Mouse (Mus musculus) hindbrain, embryonic 15.5 days (tissue): ENCODE measurements at regions not wholly inside any gene's neighbourhood (a gene's known extent, or its start where the extent isn't known, plus 50 kb on each side); places are given as distances from the start of the nearest gene placed in this dataset.
A peak's percentile ranks its signal among the peaks of the same experiment; 100 is the strongest.

Experiments used
- ATAC-seq: fragments of 200-750 bp; cut with Nextera tagmentation; 2 replicates; pipeline ENCODE4 v1.8.0; 2017; ENCODE audit warnings: low read depth, moderate number of reproducible peaks, moderate TSS enrichment; ENCODE audit not compliant: low FRiP score
- H3K27ac ChIP-seq: fragments of 300-500 bp; sonication (generic); replicated peaks from 2 replicates; pipeline ENCODE4 v1.5.1; 2015; ENCODE audit warnings: mild to moderate bottlenecking, inconsistent platforms
- H3K27me3 ChIP-seq: fragments of 300-500 bp; sonication (generic); 2 replicates; pipeline ENCODE4 v1.6.1; 2015; ENCODE audit warnings: control low read depth, inconsistent platforms
- H3K36me3 ChIP-seq: fragments of 300-500 bp; sonication (generic); 2 replicates; pipeline ENCODE4 v1.6.1; 2015; ENCODE audit warnings: control low read depth, inconsistent platforms
- H3K4me1 ChIP-seq: fragments of 300-500 bp; sonication (generic); replicated peaks from 2 replicates; pipeline ENCODE4 v1.6.1; 2015; ENCODE audit warnings: control low read depth, inconsistent platforms
- H3K4me2 ChIP-seq: fragments of 300-500 bp; sonication (generic); 2 replicates; pipeline ENCODE4 v1.6.1; 2015; ENCODE audit warnings: moderate library complexity, mild to moderate bottlenecking, inconsistent platforms
- H3K4me3 ChIP-seq: fragments of 300-500 bp; sonication (generic); 2 replicates; pipeline ENCODE4 v1.5.1; 2015; ENCODE audit warnings: mild to moderate bottlenecking, inconsistent platforms
- H3K9ac ChIP-seq: fragments of 300-500 bp; sonication (generic); 2 replicates; pipeline ENCODE4 v1.6.1; 2015; ENCODE audit warnings: inconsistent platforms
- H3K9me3 ChIP-seq: fragments of 300-500 bp; sonication (generic); 2 replicates; pipeline ENCODE4 v1.6.1; 2016; ENCODE audit warnings: control low read depth, inconsistent platforms
- WGBS: fragments of 180-500 bp; shearing (Covaris S2); methylation state at CpG from one replicate; pipeline ENCODE4 v1.1.7; 2015; 5-methylcytosine and 5-hydroxymethylcytosine counted together

DNA sequence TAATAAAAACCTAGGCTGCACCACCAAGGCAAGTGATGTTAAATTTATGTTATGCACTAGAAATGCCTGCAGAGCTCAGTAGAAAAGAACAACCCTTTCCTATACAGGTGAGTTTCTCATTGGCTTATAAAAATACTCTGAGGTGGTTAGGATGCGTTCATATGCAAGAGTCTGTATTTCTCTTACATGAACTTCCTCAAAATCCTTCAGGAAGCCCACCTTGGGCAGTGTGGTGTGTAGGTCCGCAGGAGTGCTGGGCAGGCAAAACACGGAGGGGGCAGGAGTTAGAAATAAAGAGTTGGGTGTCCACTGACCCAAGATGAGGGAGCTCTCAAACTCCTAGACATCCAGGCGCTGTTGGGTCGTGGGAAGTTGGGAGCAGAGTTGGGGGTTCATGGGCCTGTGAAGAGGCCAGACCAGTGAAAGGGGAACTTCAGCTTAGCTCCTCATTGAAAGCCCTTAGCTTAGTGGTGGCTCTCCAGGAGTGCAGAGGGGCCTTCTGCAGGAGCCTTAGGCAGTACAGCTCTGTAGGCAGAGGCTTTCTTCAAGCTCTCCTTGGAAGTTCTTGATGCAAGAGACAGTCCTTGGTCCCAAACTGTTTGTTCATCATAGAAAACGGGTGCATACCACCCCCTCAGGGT is 150.0 kb downstream of the Zfp330 start:
- 91% methylated on average over 6 of the region's 6 CpGs for WGBS
- ATAC-seq: no peak
- H3K4me2 ChIP-seq: no peak overlapping the region
- H3K36me3 ChIP-seq: no peaks in the 10 kb centered on the region
- H3K4me1 ChIP-seq: no peaks in the 10 kb centered on the region
- H3K9ac ChIP-seq: no peak overlapping the region
- H3K27me3 ChIP-seq: no peaks in the 10 kb centered on the region
- no peak overlapping the region for H3K27ac ChIP-seq
- H3K9me3 ChIP-seq: no peaks in the 10 kb centered on the region
- H3K4me3 ChIP-seq: no peak overlapping the region

DNA sequence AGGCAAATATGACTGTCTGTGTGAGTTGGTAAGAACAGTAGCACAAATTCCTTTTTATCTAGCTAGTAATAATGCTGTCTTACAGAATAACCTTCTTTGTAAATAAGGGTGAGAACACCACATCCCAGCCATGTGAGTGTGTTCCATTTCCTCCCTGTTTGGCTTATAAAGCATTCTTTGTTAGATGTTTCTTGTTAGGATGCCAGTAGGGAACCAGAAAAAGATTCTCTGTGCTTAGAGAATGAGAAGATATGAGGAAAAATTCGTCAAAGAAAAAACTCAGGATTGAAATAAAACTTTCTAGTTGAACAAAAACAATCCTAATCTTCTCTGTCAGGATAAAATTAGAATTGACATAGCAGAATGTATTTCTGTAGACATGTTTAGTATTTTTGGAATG is 155.3 kb downstream of the Zfp330 start:
- Histone ChIP-seq H3K4me3 (no peak overlapping the region), H3K27me3 (no peaks in the 10 kb centered on the region), H3K4me1 (no peaks in the 10 kb centered on the region), H3K9ac (no peak overlapping the region), H3K27ac (no peak overlapping the region), H3K9me3 (no peaks in the 10 kb centered on the region), H3K36me3 (no peaks in the 10 kb centered on the region), H3K4me2 (no peak overlapping the region)
- 44% methylated on average over 1 of the region's 1 CpGs for WGBS
- ATAC-seq: no peak

DNA sequence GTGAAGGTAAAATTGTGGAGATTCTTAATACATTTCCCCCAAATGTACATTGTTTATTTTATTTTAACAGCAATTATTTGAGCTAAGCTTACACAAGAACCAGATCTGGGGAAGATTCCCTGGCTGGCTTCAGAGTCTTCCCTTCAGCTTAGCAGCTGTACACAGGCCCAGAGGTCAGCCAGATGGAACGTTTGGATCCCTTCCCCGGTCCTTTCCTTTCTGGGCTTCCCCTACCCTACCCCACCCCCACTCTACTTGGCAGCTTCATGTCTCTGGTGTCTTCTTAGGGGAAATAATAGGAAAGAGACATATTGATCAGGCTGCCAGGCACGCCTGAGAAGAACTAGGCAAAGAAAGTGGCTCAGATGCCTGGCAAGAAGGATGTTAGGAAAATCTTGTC is 172.4 kb downstream of the Zfp330 start:
- H3K27me3 ChIP-seq: no peaks in the 10 kb centered on the region
- ATAC-seq: peak; percentile 78; the same call in 1 of the 2 replicates
- H3K27ac ChIP-seq: no peak overlapping the region
- H3K9ac ChIP-seq: no peak overlapping the region
- H3K9me3 ChIP-seq: no peaks in the 10 kb centered on the region
- no peak overlapping the region for H3K4me3 ChIP-seq
- H3K4me2 ChIP-seq: no peak overlapping the region
- 38% methylated on average over 3 of the region's 3 CpGs for WGBS
- no peaks in the 10 kb centered on the region for H3K36me3 ChIP-seq
- H3K4me1 ChIP-seq: no peaks in the 10 kb centered on the region

DNA sequence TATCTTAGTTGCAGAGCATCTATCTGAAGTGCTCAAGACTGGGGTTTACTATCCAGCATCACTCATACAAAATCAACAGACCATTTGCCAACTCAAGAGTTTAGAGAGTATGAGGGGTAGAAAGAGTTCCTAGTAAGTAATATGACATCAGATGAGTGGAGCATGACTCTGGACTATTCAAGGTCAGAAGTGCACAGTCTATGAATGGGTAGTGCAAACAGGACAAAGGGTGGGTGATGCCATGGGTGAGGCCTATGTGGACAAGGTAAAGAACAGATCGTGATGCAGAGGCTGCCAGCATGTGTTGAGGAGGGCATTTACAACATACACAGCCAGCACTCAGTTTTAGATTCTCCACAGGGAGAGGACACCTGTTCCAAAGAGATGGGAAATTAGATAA is 170.4 kb upstream of the Il15 start:
- H3K4me2 ChIP-seq: no peak overlapping the region

DNA sequence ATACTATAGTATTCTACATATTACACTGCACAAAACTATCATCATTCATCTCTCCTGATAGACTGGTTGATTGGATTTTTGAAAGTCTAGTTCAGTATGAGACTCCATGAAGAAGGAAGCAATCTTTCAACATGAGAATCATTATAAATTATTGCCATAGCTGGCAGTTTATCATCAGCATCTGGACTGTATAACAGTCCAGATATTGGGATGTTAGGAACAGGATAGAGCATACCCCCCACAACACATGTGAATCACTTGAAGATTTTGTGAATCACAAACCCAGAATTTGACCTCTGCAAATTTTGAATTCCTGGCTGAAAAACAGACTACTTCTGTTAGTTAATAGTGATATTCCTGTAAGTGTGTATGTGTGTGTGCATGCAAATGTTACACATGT is 135.1 kb upstream of the Il15 start:
- H3K4me1 ChIP-seq: no peaks in the 10 kb centered on the region
- ATAC-seq: no peak
- H3K27ac ChIP-seq: no peak overlapping the region
- no peaks in the 10 kb centered on the region for H3K9me3 ChIP-seq
- H3K9ac ChIP-seq: no peak overlapping the region
- H3K4me2 ChIP-seq: no peak overlapping the region
- no peak overlapping the region for H3K4me3 ChIP-seq
- H3K36me3 ChIP-seq: no peaks in the 10 kb centered on the region
- H3K27me3 ChIP-seq: no peaks in the 10 kb centered on the region

More for the DNA sequence above, 170.4 kb upstream of the Il15 start:
- ATAC-seq: no peak
- Histone ChIP-seq H3K4me3 (no peak overlapping the region), H3K27me3 (no peaks in the 10 kb centered on the region), H3K9ac (no peak overlapping the region), H3K9me3 (no peaks in the 10 kb centered on the region), H3K4me1 (no peaks in the 10 kb centered on the region), H3K36me3 (no peaks in the 10 kb centered on the region), H3K27ac (no peak overlapping the region)
- WGBS: 86% methylated on average over 1 of the region's 1 CpGs

DNA sequence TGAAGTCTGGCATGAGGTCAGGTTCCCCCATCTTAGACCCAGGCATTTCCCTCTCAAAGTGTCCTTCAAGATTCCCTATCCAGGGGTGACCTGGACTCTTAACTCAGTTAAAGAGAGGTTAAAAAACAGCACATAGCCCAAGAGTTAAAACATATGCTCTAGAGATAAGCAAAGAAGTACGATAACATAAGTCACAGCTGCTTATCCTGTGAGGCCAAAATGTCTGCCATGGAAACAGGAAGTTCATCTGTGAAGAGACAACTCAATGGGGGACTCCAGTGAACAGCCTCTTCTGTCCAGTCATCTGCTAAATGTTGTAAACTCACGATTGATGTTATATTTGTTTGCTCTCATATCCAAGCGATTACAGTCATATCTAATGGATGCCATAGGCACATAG is 126.1 kb upstream of the Il15 start:
- Histone ChIP-seq H3K4me2 (no peak overlapping the region), H3K27ac (no peak overlapping the region), H3K9me3 (no peaks in the 10 kb centered on the region), H3K9ac (no peak overlapping the region), H3K4me3 (no peak overlapping the region), H3K27me3 (no peaks in the 10 kb centered on the region), H3K36me3 (no peaks in the 10 kb centered on the region), H3K4me1 (no peaks in the 10 kb centered on the region)
- 92% methylated on average over 3 of the region's 3 CpGs for WGBS
- no peak for ATAC-seq

DNA sequence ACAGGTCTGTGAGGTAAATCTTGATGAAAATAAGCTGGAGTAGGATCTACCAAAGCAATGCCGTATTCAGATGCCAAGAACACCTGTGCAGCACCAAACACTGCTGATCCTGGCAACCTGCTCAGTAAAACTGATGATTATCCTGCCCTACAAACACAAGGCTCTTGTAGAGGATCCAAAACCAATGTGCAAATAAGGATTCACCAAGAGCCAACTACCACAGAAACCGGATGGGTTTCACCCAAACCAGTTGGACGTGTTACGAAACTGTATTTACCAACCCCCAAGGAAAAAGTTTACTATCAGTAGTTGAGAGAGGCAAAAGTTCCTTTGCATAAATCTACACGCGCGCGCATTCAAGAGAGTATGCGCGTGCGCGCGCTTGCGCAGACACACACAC is 120.8 kb upstream of the Il15 start:
- no peaks in the 10 kb centered on the region for H3K9me3 ChIP-seq
- H3K27me3 ChIP-seq: no peaks in the 10 kb centered on the region
- no peak overlapping the region for H3K4me3 ChIP-seq
- no peaks in the 10 kb centered on the region for H3K36me3 ChIP-seq
- no peak overlapping the region for H3K4me2 ChIP-seq
- no peak for ATAC-seq
- H3K27ac ChIP-seq: no peak overlapping the region
- H3K9ac ChIP-seq: no peak overlapping the region
- WGBS: 97% methylated on average over 14 of the region's 14 CpGs
- H3K4me1 ChIP-seq: no peaks in the 10 kb centered on the region

DNA sequence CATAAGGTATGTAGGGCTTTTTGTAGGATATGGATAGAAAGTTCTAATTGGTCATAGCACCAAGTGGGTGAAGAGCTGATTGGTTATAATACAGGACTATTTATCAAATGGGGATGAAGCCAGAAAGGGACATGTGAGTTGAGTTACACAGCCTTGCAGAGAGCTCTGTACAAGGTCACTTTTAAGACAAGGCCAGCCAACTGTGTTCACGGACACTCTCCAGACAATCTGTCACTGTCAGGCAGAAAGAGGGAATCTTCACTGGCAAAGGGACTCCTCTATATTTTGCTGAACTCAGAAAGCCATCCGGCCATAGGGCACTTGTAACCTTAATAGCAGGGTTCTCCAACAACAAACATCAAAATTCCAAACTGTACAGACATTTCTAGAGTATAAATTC is 95.5 kb upstream of the Il15 start:
- H3K4me1 ChIP-seq: no peaks in the 10 kb centered on the region
- no peak overlapping the region for H3K27ac ChIP-seq
- H3K36me3 ChIP-seq: no peaks in the 10 kb centered on the region
- H3K4me2 ChIP-seq: no peak overlapping the region
- H3K4me3 ChIP-seq: no peak overlapping the region
- no peaks in the 10 kb centered on the region for H3K27me3 ChIP-seq
- WGBS: 84% methylated on average over 2 of the region's 2 CpGs
- no peaks in the 10 kb centered on the region for H3K9me3 ChIP-seq
- no peak for ATAC-seq
- H3K9ac ChIP-seq: no peak overlapping the region

DNA sequence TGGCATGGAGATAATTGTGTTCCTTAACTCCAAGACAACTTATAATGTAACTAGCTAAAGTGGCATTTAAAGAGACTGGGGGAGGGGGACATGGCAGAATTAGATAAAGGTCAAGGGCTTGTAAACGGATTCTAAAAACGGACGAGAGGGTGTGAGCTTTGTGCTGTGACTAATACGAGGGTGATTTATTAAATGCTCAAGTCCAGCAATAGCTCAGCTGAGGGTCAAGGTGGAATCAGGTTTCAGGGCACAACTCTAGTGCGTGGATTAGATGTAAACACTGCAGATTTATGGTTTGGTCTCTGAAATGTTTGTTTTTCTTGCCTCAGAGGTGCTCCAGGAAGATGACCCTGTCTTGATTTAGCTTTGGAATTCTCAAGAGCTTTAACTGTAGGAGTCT is 74.8 kb upstream of the Il15 start:
- ATAC-seq: no peak
- WGBS: 54% methylated on average over 5 of the region's 5 CpGs
- Histone ChIP-seq H3K4me3 (no peak overlapping the region), H3K4me2 (no peak overlapping the region), H3K27me3 (no peaks in the 10 kb centered on the region), H3K9ac (no peak overlapping the region), H3K9me3 (no peaks in the 10 kb centered on the region), H3K27ac (no peak overlapping the region), H3K4me1 (no peaks in the 10 kb centered on the region), H3K36me3 (no peaks in the 10 kb centered on the region)

DNA sequence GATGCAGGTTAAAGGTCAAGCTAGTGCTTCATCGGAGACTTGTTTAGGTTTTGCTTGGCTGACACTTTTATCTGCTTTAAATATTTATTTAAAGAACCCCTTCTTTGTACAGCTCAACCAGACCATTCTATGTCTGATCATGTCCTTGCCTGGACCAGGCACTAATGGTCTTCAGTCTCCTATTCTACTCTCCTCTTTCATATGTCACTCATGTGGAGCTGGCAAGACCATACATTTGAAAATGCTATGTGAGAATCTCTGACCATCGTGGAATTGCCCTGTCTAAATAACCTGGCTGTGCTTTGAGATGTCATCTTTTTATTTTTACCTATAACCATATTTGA is 74.4 kb upstream of the Il15 start:
- WGBS: 58% methylated on average over 2 of the region's 2 CpGs
- ATAC-seq: no peak
- H3K27me3 ChIP-seq: no peaks in the 10 kb centered on the region
- no peaks in the 10 kb centered on the region for H3K4me1 ChIP-seq
- no peak overlapping the region for H3K9ac ChIP-seq
- H3K4me2 ChIP-seq: no peak overlapping the region
- no peak overlapping the region for H3K4me3 ChIP-seq
- no peaks in the 10 kb centered on the region for H3K36me3 ChIP-seq
- H3K27ac ChIP-seq: no peak overlapping the region
- H3K9me3 ChIP-seq: no peaks in the 10 kb centered on the region

DNA sequence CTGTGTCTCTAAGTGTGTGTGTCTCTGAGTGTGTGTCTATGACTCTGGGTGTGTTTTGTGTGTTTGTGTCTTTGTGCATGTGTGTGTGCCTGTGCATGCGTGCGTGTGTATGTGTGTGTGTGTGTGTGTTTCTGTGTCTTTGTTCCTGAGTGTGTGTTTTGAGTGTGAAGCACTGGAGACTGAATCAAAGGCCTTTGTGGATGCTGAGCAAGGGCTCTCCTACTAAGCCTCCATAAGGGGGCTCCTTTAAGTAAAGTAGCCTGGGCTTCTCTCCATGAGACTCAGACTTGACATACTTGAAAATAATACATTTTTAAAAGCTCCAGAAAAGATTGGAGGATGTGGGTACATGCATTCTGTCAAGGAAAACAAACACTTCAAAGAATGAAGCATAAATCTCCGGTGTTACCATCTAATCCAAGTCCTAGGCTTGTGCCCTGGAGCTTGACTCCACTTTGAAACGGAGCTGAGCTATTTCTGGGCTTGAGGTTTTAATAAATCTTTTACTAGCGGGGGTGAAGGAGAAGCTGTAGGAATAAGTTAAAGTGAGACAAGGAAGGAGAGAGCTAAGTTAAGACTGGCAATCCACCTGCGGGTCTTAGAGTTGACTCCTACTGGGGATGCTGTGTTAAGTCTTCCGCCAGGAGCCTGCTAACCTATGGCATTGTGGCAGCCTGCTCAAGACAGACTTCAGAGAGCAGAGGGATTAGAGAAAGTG is 73.8 kb upstream of the Il15 start:
- ATAC-seq: no peak

DNA sequence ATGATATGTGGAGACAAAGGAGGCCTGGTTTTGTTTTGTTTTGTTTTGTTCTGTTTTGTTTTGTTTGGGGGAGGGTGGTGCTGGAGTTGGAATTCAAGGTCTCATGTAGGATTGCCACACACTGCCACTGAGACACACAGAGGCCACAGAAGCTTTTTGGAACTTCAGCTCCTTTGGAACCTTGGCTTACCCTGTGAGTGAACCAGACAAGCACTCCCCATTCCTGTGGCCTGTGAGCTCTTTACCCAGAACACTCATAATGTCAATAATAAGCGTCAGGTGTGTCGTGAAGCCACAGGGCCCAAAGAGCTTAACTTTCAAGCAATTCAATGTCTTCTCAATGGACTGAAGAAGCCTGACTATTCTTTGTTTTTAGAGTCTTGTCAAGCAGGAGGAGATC is 70.2 kb upstream of the Il15 start:
- Histone ChIP-seq H3K9me3 (no peaks in the 10 kb centered on the region), H3K36me3 (no peaks in the 10 kb centered on the region), H3K27me3 (no peaks in the 10 kb centered on the region), H3K4me2 (no peak overlapping the region), H3K4me3 (no peak overlapping the region), H3K27ac (no peak overlapping the region), H3K4me1 (no peaks in the 10 kb centered on the region), H3K9ac (no peak overlapping the region)
- WGBS: 93% methylated on average over 2 of the region's 2 CpGs
- no peak for ATAC-seq

More for the DNA sequence above, 73.8 kb upstream of the Il15 start:
- Histone ChIP-seq H3K27me3 (no peaks in the 10 kb centered on the region), H3K27ac (no peak overlapping the region), H3K4me3 (no peak overlapping the region), H3K9me3 (no peaks in the 10 kb centered on the region), H3K9ac (no peak overlapping the region), H3K4me2 (no peak overlapping the region), H3K36me3 (no peaks in the 10 kb centered on the region), H3K4me1 (no peaks in the 10 kb centered on the region)
- 79% methylated on average over 7 of the region's 7 CpGs for WGBS

DNA sequence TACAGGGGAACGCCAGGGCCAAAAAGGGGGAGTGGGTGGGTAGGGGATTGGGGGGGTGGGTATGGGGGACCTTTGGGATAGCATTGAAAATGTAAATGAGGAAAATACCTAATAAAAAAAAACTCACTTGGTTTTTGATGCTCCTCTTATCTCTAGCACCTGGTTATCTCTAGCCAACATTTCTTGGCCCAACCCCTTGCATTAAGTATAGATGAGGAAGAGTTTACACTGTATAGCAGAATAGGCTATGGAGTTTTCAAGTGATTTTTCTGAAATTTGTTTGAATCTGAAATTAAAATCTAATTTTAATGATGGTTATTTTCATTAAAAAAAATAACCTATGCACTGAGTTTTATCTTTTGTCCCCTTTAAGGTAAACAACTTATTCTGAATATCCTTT is 68.8 kb upstream of the Il15 start:
- WGBS: no CpG with 5 or more reads among the region's 1 CpGs
- H3K4me1 ChIP-seq: no peaks in the 10 kb centered on the region

More for the DNA sequence above, 68.8 kb upstream of the Il15 start:
- Histone ChIP-seq H3K4me3 (no peak overlapping the region), H3K9ac (no peak overlapping the region), H3K27me3 (no peaks in the 10 kb centered on the region), H3K36me3 (no peaks in the 10 kb centered on the region), H3K27ac (no peak overlapping the region), H3K9me3 (no peaks in the 10 kb centered on the region), H3K4me2 (no peak overlapping the region)
- ATAC-seq: no peak
